Mouse (Mus musculus) lung, adult 18-20 months (tissue): ENCODE measurements around the gene Asdurf.
A peak's percentile ranks its signal among the peaks of the same experiment; 100 is the strongest.
"Not testable (repeated sequence)": the region's sequence is repeated elsewhere in the genome, so short reads cannot be mapped to it uniquely, and the experiment has no call there.

Experiments used
- DNase-seq, 2 experiments: peaks; one replicate each; pipeline ENCODE4 v3.0.0; 2022; ENCODE audit warnings: mixed read lengths in 2 of 2

Gene Asdurf

DNA sequence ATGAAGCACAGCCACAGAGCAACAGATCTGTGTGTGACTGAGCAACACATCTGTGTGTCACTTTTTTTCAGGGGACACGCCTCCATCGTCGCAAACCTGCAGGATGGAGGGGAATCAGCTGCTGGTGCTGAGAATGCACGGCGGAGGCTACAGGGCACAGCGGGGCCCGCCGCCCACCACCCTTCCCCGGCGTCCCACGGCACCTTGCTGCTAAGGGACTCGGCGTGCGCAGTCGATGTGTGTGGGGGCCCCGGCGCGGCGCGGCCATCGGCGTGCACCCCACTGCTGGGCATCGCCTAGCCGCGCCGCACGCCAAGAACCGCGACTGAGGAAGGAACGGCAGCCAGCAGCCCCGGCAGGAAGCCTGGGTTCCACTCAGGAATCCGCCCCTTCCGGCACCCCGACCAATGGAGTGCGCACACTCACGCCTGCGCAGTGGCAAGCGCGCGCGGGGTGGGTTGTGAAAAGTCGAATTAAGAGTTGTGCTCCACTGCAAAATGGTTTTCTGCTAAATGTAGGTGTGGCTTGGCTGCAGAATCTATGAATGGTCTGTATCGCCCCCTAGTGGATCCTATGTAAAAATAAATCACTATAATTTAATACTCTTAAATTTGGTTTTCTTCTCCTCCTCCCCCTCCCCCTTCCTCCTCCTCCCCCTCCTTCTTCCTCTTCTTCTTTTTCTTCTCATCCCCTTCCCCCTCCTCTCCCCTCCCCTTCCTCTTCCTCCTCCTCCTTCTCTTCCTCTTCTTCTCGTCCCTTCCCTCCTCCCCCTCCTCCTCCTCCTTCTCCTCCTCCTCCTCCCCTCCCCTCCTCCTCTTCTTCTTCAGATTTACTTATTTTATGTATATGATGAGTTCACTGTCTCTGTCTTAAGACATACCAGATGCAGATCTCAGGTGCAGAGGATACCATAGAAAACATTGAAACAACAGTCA, at the start of gene Asdurf, which contains the start of the genes Gm28551 and Asnsd1:
Gene Asdurf, minus strand, starts transcription at position 293 of the 935 bp plus-strand sequence.
Gene Gm28551, minus strand, starts transcription at position 341 of the 935 bp plus-strand sequence.
Gene Asnsd1, minus strand, starts transcription at position 426 of the 935 bp plus-strand sequence.
- DNase-seq = peak; percentile 97 to 98

DNA sequence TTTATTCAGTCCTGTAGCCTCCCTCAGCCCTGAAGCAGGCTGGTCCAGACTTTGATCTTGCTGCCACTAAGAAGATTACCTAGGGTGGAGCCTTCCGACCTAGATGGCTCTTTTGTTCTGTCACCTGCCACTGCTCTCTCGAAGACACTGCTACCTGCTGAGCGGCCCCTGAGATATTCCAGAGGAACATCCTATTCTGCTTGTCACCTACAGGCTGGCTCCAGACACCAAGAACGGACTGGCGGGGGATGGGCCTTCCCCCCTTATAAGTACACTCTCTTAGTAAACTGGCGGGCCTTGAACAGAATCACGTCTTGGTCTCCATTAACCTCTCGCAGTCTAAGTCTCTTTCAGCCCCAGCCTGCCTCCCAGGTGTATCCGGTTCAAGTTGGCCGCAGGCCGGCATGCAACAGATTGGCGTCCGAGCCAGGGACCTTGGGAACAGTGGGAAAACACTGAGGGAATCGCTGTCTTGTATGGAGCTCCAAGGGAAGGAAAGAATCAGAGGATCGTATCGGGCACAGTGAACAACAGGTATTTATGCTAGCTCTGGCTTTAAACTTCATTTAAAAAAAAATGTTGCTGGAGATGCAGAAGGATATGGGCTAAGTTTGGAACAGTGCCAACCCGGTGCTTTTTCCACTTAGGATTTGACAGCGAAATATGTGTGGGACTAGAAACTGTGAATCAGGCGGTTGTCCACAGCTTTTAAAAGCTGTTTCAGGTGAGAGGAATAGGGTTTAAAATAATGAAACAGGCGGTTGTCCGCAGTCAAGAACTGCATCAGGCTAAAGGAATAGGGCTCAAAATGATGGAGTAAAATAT, 41.7 kb upstream of the Asdurf start:
- not testable (repeated sequence) for DNase-seq

DNA sequence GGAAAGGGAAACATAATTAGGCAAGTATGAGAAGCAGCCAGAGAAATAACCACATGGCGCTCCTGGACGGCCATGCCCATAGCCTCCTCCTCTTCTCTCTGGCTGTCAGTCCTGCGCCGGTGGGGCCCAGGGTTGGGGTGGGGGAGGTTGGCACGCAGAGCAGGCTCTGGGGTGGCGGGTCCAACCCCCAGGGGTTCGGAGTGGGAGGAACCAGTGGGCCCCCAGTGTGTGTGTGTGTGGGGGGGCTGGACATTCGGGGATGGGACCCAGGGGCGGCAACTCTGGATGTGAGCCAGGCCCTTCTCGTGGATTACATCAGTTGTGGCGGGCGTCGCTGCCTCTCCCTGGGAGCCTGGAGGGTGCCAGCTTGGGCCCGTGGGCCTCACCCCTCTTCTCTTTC, 36.3 kb upstream of the Asdurf start:
- no peak for DNase-seq

DNA sequence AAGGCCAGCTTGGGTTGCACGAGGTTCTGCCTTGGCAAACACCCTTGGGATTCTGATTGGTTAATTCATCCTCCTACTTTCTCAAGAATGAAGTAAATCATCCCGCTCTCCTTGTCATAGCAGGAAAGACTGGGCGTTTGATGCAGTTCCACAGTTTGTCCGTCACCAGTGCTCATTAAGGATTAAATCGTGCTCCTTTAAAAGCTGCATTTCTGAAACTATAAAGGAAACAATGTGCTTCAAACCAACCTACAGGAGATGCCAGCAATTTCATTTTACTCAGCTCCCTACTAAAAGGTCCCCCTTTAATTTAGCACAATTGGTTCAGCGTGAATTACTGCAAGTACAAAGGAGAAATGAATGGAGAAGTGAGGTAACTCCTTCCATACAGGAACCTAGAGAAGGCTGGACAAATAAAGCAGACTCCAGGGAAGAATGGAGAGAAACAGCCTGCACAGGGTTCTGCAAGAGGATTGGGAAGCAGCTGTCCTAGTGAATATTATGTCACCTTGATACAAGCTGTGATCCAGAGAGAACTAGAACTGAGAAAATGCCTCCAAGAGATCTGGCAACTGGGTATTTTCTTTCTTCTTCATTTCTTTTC, 31.8 kb upstream of the Asdurf start:
- no peak for DNase-seq

DNA sequence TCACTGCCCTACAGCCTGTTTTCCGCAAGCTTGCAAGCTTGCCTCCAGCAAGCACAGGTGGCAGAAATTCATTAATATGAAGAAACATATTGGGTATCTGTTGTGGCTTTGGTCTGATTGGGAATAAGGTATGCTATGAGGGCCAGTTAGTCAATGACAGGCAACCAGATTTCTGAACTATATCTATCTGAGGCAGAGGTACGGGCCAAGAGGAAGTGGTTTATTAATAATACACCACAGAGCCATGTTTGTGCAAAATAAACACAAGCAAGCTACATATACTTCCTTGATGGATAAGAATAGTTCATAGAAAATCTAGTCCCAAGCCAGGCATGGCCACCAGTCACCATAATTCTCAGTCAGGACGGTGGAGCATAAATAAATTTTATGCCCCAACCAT, 25.3 kb upstream of the Asdurf start:
- DNase-seq = no peak

DNA sequence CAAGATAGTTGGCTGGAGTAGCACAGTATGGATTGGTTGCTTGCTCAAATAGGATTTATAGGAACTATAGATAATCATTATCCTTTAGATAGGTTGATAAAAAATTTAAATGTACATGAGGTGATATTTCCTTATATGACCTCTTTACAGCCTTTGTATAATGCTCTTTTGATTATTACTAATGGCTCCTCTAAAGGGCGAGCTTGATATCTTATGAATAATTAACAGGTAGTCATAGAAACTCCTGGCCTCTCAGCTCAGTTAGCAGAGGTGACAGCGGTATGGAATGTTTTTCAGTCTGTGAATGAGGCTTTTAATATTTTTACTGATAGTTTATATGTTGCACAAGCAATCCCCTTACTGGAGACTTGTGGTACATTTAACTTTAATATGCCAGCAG, 23.5 kb upstream of the Asdurf start:
- not testable (repeated sequence) for DNase-seq

DNA sequence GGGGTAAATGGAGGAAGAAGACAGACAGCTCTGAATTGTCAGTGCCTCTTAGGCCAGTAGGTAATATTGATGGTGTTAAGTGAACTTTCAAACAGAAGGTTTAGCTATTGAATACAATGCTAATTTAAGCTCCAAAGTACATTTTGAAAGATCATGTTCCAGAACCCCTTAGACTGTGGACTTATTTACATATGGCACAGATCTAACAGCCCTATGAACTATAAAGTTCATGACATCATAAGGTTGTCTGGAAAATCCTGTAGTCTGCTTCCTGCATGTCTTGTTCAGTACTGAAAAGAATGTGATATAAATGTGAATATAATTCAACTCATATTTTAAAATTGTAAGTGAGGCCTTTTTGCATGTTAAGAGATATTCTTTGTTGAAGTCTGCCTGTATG, 6.6 kb upstream of the Asdurf start:
- no peak for DNase-seq

DNA sequence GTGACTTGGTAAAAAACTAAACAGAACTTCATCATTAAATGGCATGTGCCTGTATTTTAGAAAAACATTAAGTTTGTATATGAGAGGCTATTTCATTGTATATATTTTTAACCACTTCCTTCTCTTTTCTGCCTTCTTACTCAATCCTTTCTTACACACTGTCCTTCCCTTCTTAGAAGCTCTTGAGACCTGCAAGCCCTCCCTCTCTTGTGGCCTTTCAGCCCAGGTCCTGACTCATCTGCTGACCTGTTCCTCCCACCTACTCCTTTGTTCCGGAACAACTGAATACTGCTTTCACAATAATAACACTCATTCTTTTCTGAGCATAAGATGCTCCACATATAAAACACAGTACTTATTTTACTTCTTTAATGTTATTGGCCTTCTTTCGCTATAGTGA, 11.3 kb downstream of the Asdurf start:
- no peak for DNase-seq

DNA sequence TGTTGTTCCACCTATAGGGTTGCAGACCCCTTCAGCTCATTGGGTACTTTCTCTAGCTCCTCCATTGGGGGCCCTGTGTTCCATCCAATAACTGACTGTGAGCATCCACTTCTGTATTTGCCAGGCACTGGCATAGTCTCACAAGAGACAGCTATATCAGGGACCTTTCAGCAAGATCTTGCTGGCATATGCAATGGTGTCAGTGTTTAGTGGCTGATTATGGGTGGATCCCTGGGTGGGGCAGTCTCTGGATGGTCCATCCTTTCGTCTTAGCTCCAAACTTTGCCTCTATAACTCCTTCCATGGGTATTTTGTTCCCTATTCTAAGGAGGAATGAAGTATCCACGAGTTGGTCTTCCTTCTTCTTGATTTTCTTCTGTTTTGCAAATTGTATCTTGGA, 15.0 kb downstream of the Asdurf start:
- DNase-seq = not testable (repeated sequence)

DNA sequence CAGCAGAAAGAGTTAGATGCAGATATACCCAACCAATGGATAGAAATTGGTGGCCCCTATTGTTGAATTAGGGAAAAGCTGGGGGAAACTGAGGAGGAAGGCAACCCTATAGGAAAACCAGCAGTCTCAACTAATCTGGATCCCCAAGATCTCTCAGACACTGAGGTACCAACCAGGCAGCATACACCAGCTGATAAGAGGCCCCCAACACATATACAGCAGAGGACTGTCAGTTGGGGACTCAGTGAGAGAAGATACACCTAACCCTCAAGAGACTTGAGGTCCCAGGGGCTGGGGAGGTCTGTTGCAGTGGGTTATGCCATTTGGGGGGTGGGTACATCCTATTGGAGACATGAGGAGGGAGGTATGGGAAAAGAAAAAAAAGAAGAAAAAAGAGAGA, 17.0 kb downstream of the Asdurf start:
- DNase-seq = no peak

DNA sequence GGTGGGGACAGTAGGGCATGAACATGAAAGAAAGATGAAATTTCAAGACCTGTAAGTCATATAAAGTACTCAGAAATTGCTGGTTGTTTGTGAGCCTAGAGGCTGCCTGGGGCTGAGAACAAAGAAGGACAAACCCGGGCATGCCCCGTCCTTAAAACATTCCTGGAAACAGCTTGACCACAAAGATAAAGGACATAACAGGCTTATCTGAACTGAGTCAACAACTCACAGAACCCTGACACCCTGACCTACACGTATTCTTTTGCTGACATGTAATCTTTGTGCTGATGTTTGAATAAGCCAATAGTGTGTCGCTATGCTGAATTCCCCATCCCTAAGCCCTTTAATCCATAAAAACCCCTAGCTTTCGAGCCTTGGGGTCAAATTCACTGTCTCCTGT, 18.9 kb downstream of the Asdurf start:
- DNase-seq = not testable (repeated sequence)

DNA sequence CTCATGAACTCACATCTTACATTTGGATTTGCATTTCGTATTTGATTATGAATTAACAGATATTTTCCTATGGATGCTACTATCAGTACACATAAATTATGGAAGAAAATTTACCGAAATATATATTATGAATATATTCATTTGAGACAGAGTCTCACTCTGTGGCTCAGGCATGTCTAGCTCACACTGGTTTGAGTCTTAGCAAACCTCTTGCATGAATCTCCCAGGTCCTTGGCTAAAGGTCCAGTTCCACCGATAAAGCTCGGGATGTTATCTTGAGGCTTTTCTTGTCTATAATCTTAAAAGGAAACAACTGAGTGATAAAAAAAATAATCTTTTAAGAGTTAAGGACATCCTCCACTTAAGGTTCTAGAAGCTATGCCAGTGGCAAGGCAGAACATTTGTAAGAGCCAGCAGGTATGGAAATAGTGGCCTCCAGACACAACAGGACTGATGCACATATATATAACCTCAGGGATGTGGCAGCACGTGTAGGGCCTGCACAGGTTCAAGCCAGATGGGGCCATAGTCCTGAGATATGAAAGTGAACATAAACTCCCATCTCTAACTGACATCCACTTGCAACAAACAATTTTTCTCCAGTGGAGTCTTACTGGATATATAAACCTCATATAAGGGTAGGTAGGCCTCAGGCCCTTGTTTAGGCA, 27.5 kb downstream of the Asdurf start:
- no peak for DNase-seq

DNA sequence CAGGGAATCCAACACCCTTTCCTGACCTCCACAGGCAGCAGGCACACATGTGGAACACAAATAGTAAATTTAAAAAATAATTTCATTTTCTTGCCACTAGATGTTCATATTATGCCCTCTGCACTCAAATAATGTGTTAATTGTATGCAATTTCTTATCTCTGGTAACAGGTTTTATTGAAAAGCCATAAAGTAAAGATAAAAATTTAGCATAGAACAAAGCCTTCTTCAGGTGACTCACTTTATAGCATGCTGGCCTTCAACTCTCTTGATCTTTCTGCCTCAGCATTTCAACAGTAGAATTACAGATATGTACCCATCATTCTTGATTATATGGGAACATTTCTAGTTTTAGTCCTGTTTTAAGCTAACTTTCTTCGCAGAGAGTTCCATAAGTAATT, 28.1 kb downstream of the Asdurf start:
- no peak for DNase-seq

DNA sequence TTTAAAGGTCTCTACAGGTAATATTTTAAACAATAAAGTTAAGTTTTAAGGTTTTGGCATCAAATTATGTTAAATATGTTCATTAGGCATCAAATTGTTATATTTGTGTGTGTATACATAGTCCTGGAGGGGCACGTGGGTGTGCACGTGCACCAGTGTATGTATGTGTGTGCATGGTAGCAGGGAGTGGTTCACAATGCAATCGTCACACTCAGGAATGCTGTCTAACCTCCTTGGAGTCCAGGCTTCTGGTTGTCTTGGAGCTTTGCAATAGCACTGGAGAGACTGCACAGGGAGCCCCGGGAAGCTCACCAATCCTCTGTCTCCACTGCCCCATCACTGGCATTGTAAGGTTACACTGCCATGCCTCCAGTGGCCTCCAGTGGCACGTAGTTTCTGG, 29.2 kb downstream of the Asdurf start:
- no peak for DNase-seq

DNA sequence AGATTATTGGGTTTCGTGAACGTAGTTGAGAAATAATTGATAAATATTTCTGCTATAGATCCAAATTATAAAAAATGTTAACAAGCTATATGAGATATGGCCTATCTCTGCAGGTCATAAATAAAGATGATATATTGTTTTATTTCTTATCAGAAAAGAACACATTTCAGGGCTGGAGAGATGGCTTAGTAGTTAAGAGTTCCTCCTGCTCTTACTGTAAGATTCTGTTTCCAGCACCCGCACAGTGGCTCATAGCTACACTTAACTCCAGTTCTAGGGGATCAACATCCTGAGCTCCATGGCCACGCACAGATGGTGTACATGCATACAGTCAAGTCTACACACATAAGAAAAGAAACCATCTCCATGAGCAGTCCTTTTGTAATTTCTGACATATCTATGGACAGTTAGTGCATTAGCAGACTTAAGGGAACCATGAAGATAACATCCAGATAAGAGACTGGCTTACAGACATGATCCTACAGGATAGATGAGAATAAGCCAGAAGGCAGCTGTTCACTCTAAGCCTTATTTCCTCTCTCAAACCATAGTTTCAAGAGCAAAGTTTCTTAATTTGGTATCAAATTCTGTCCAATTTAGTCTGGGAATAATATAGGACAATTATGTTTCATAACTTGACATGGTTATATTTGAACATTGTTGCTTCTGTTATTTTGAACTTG, 30.6 kb downstream of the Asdurf start:
- DNase-seq = no peak

DNA sequence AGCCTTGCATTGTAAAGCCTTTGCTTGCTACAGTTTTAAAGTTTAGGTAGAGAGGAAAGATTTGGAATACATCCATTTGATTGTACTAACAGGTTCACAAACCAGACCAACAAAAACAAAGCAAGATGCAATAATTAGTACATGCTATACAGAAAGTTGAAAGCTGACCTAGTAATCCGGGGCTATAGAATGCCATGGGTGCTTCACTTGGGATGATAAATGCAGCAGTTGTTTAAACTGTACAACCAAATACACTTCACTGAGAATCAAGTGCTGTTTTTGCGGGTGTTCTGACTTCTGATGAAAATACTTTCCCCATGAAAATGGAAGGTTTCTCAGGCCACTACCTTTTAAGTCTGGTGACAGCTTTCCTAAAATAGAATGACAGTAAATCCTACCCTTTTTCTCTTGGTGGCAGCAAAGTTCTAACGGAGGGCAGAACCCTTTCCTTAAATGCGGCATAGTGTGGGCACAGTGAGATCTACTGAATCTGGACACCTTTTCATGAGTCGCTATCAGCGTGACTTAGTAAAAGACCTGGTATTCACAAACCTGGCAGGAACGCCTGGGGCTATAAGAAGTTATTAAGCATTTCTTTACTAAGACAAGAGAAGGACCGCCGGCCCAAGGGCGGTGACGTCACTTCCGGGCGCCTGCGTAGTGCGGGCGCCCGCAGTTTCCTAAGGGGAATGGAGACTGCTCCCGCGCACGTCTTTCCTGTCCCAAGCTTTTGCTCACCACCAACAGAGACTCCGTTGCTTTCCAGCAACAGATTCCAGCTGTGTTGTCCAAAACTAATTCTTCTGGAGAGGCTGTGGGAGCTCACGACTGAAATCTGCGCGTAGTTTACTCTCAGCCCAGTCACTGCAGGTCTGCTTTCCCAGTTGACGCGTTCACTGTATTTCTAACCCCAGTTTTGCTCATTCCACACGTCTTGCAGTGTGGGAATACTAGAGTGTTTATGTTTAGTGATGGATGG, 39.1 kb downstream of the Asdurf start, which contains the start of gene Osgepl1:
Gene Osgepl1, plus strand, starts transcription at position 636 of the 979 bp plus-strand sequence.
- DNase-seq = peak; percentile 80 to 83

DNA sequence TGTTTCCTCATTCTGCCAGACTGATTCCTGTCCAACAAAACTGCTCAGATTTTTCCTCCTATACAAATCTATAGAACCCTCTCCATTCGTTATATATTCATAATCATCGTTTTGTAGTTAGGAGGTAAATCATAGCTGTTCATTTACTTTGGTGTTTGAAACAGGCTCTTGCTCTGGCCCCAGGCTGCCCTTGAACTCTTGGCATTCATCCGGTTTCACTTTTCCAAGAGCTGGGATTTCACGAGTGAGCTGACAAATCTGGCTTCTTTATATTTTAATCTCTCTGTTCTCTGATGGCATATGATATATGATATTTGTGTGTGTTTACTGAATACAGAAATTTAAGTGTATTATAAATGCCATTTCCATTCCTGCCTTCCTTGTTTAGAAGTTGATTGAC, 51.9 kb downstream of the Asdurf start:
- no peak for DNase-seq
